Mouse (Mus musculus): ENCODE results near the gene Eml3. TPM values are rescaled to one million over a fixed set of nuclear protein-coding genes. Genes with fewer than 3 reads are reported as not detected.
A peak's percentile ranks its signal among the peaks of the same experiment; 100 is the strongest.

The Eml3 gene
- polyA plus RNA-seq, 1 experiment from 2014 or later, result 9.3 TPM

DNA sequence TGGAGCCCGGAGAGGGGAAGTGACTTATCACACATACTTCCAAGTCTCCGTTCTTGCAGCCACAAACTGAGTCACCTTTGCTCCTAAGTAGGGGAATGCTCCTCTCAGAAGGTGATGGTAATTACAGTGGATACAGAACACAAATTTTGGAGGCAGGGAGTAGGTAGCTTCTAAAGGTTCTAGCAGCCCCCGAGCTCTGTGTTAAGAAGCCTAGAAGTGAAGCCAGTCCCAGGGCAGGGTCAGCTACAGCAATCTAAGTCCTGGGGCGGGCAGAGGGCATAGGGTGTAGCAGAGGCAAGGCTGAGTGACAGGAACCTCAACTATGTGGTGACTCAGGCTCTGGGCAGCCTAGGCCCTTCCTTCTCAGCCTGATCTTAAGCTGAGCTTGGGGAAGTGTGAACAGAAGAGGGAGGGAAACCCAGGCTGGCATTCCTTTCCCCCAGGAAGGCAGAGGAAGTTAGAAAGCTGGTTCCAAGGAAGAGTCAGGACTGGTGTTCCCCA lies 53.8 kb downstream of the Eml3 start:
- Histone ChIP-seq H3K4me2 (ENCODE audit: low read depth) (no peak overlapping the region), H3K36me3 (ENCODE audit: control insufficient read depth, insufficient read depth, low read length) (peaks cover 6% of the 10 kb centered on the region), H3K4me3 (ENCODE audit: low read depth, low read length) (no peak overlapping the region), H3K9ac (ENCODE audit: low read length) (no peak overlapping the region), H3K4me1 (ENCODE audit: control insufficient read depth, insufficient read depth, low read length) (peaks cover 16% of the 10 kb centered on the region), H3K27me3 (ENCODE audit: control insufficient read depth, insufficient read depth, low read length) (peaks cover 6% of the 10 kb centered on the region), H3K27ac (ENCODE audit: low read depth, low read length) (no peak overlapping the region), H3K9me3 (ENCODE audit: control insufficient read depth, low read length) (no peaks in the 10 kb centered on the region)
- DNase-seq (ENCODE audit: low spot score) (no peak), ATAC-seq (ENCODE audit: insufficient read depth, low FRiP score, low TSS enrichment) (no peak)
- WGBS, result 54% methylated on average over 4 of the region's 4 CpGs

- Histone ChIP-seq H3K4me1 (ENCODE audit: control insufficient read depth, insufficient read depth, low read length) (peaks cover 16% of the 10 kb centered on the region), H3K9me3 (ENCODE audit: control insufficient read depth, low read length) (no peaks in the 10 kb centered on the region), H3K4me2 (ENCODE audit: low read depth) (0 out of 2 replicates have a peak overlapping the region, but pooled peaks have one; percentile 1), H3K27me3 (ENCODE audit: control insufficient read depth, insufficient read depth, low read length) (peaks cover 17% of the 10 kb centered on the region), H3K27ac (ENCODE audit: low read depth, low read length) (no peak overlapping the region), H3K9ac (ENCODE audit: low read length) (no peak overlapping the region), H3K4me3 (ENCODE audit: low read depth, low read length) (no peak overlapping the region), H3K36me3 (ENCODE audit: control insufficient read depth, insufficient read depth, low read length) (no peaks in the 10 kb centered on the region)
- WGBS, result 13% methylated on average over 7 of the region's 7 CpGs
- DNase-seq (ENCODE audit: low spot score) (peak; percentile 72), ATAC-seq (ENCODE audit: insufficient read depth, low FRiP score, low TSS enrichment) (peak; percentile 42)
Measured at GRCm38 (mm10) chr19:8984255-8984868, 55.0 kb downstream of the Eml3 start.

- no peak for DNase-seq (ENCODE audit: low spot score)
- no peak overlapping the region for H3K27ac ChIP-seq (ENCODE audit: low read depth, low read length)
- H3K9me3 ChIP-seq (ENCODE audit: control insufficient read depth, low read length), result no peaks in the 10 kb centered on the region
- H3K9ac ChIP-seq (ENCODE audit: low read length), result no peak overlapping the region
- no peak for ATAC-seq (ENCODE audit: insufficient read depth, low FRiP score, low TSS enrichment)
- no peaks in the 10 kb centered on the region for H3K36me3 ChIP-seq (ENCODE audit: control insufficient read depth, insufficient read depth, low read length)
- H3K4me3 ChIP-seq (ENCODE audit: low read depth, low read length), result no peak overlapping the region
- WGBS, result 85% methylated on average over 5 of the region's 5 CpGs
- peaks cover 23% of the 10 kb centered on the region for H3K27me3 ChIP-seq (ENCODE audit: control insufficient read depth, insufficient read depth, low read length)
- H3K4me1 ChIP-seq (ENCODE audit: control insufficient read depth, insufficient read depth, low read length), result peaks cover 16% of the 10 kb centered on the region
- no peak overlapping the region for H3K4me2 ChIP-seq (ENCODE audit: low read depth)
Measured at GRCm38 (mm10) chr19:8985891-8986290, 56.5 kb downstream of the Eml3 start.

GRCm38 (mm10) chr19:8987816-8988215 lies 58.5 kb downstream of the Eml3 start:
- peaks cover 16% of the 10 kb centered on the region for H3K4me1 ChIP-seq (ENCODE audit: control insufficient read depth, insufficient read depth, low read length)
- no peaks in the 10 kb centered on the region for H3K9me3 ChIP-seq (ENCODE audit: control insufficient read depth, low read length)
- no peak overlapping the region for H3K9ac ChIP-seq (ENCODE audit: low read length)
- DNase-seq (ENCODE audit: low spot score), result no peak
- no peak for ATAC-seq (ENCODE audit: insufficient read depth, low FRiP score, low TSS enrichment)
- no peak overlapping the region; the same call in 1 of the 2 replicates for H3K4me3 ChIP-seq (ENCODE audit: low read depth, low read length)
- H3K36me3 ChIP-seq (ENCODE audit: control insufficient read depth, insufficient read depth, low read length), result no peaks in the 10 kb centered on the region
- no peak overlapping the region for H3K27ac ChIP-seq (ENCODE audit: low read depth, low read length)
- WGBS, result 54% methylated on average over 2 of the region's 2 CpGs
- peaks cover 23% of the 10 kb centered on the region for H3K27me3 ChIP-seq (ENCODE audit: control insufficient read depth, insufficient read depth, low read length)
- no peak overlapping the region for H3K4me2 ChIP-seq (ENCODE audit: low read depth)

- peak overlapping the region; percentile 57 for H3K4me3 ChIP-seq (ENCODE audit: low read depth, low read length)
- WGBS, result 9% methylated on average over 15 of the region's 15 CpGs
- peak overlapping the region; percentile 96 for H3K4me2 ChIP-seq (ENCODE audit: low read depth)
- DNase-seq (ENCODE audit: low spot score) (no peak), ATAC-seq (ENCODE audit: insufficient read depth, low FRiP score, low TSS enrichment) (no peak)
- peak overlapping the region; percentile 52 for H3K9ac ChIP-seq (ENCODE audit: low read length)
- no peaks in the 10 kb centered on the region for H3K36me3 ChIP-seq (ENCODE audit: control insufficient read depth, insufficient read depth, low read length)
- H3K27ac ChIP-seq (ENCODE audit: low read depth, low read length), result no peak overlapping the region
- peaks cover 13% of the 10 kb centered on the region for H3K4me1 ChIP-seq (ENCODE audit: control insufficient read depth, insufficient read depth, low read length)
- no peaks in the 10 kb centered on the region for H3K9me3 ChIP-seq (ENCODE audit: control insufficient read depth, low read length)
- H3K27me3 ChIP-seq (ENCODE audit: control insufficient read depth, insufficient read depth, low read length), result peaks cover 23% of the 10 kb centered on the region
Measured at GRCm38 (mm10) chr19:8988346-8989065, 59.2 kb downstream of the Eml3 start.

- Histone ChIP-seq H3K27me3 (ENCODE audit: control insufficient read depth, insufficient read depth, low read length) (peaks cover 23% of the 10 kb centered on the region), H3K4me1 (ENCODE audit: control insufficient read depth, insufficient read depth, low read length) (peaks cover 8% of the 10 kb centered on the region), H3K27ac (ENCODE audit: low read depth, low read length) (0 out of 2 replicates have a peak within 1 kb of the TSS, but pooled peaks have one; percentile 27), H3K4me3 (ENCODE audit: low read depth, low read length) (peak within 1 kb of the TSS; percentile 57), H3K9ac (ENCODE audit: low read length) (peak within 1 kb of the TSS; percentile 52), H3K9me3 (ENCODE audit: control insufficient read depth, low read length) (no peaks in the 10 kb centered on the region), H3K4me2 (ENCODE audit: low read depth) (peak within 1 kb of the TSS; percentile 96), H3K36me3 (ENCODE audit: control insufficient read depth, insufficient read depth, low read length) (no peaks in the 10 kb centered on the region)
- ATAC-seq (ENCODE audit: insufficient read depth, low FRiP score, low TSS enrichment), result peak; percentile 37
- WGBS, result under 1% methylated on average over 38 of the region's 42 CpGs
- DNase-seq (ENCODE audit: low spot score), result peak; percentile 59
Measured at GRCm38 (mm10) chr19:8989066-8989566, 59.8 kb downstream of the Eml3 start, which contains the start of gene Ahnak. TSS of gene Ahnak (plus strand) at chr19:8989284.

GRCm38 (mm10) chr19:8989567-8990431 lies 60.4 kb downstream of the Eml3 start:
- Histone ChIP-seq H3K9me3 (ENCODE audit: control insufficient read depth, low read length) (no peaks in the 10 kb centered on the region), H3K4me1 (ENCODE audit: control insufficient read depth, insufficient read depth, low read length) (peaks cover 2% of the 10 kb centered on the region; the same call in 1 of the 2 replicates), H3K27me3 (ENCODE audit: control insufficient read depth, insufficient read depth, low read length) (peaks cover 23% of the 10 kb centered on the region), H3K4me3 (ENCODE audit: low read depth, low read length) (peak overlapping the region; percentile 57), H3K36me3 (ENCODE audit: control insufficient read depth, insufficient read depth, low read length) (no peaks in the 10 kb centered on the region), H3K9ac (ENCODE audit: low read length) (peak overlapping the region; percentile 52), H3K27ac (ENCODE audit: low read depth, low read length) (no peak overlapping the region), H3K4me2 (ENCODE audit: low read depth) (peak overlapping the region; percentile 96)
- DNase-seq (ENCODE audit: low spot score) (peak; percentile 76), ATAC-seq (ENCODE audit: insufficient read depth, low FRiP score, low TSS enrichment) (peak; percentile 68)
- under 1% methylated on average over 52 of the region's 53 CpGs for WGBS

DNA sequence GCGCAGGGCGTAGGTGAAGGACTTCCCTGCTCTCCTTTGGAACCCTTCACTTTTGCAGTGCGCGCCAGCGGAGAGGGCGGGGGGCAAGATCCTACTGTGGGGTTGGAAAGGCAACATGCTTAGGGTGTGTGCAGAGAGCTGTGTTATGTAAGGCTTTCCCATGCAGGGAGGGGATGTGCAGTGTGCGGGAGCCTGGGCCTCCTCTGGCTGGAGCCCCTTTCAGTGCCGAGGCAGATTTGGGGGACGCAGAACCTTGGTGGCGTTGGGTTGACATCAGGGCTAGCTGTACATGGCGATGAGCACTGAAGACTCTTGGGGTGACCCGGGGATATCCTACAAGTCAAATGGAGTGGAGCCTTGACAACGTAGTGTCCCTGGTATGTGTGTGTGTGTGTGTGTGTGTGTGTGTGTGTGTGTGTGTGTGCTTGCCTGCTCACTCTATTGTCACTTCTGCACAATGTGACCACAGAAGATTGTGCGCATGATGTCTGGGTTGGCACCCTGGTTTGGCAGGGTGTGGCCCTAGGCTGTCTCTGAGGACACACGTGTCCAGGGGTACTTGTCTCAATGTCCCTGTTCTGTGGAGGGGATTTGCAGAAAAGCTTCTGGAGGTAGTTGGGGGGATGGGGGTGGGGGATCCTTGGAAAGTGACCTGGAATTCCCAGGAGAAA lies 61.2 kb downstream of the Eml3 start:
- Histone ChIP-seq H3K27ac (ENCODE audit: low read depth, low read length) (no peak overlapping the region), H3K9me3 (ENCODE audit: control insufficient read depth, low read length) (no peaks in the 10 kb centered on the region), H3K9ac (ENCODE audit: low read length) (no peak overlapping the region; the same call in 1 of the 2 replicates), H3K4me1 (ENCODE audit: control insufficient read depth, insufficient read depth, low read length) (no peaks in the 10 kb centered on the region), H3K4me2 (ENCODE audit: low read depth) (peak overlapping the region; percentile 96), H3K4me3 (ENCODE audit: low read depth, low read length) (peak overlapping the region; percentile 57), H3K27me3 (ENCODE audit: control insufficient read depth, insufficient read depth, low read length) (peaks cover 23% of the 10 kb centered on the region), H3K36me3 (ENCODE audit: control insufficient read depth, insufficient read depth, low read length) (no peaks in the 10 kb centered on the region)
- ATAC-seq (ENCODE audit: insufficient read depth, low FRiP score, low TSS enrichment) (peak; percentile 28), DNase-seq (ENCODE audit: low spot score) (no peak)
- 18% methylated on average over 15 of the region's 15 CpGs for WGBS

All from neural tube, embryonic 11.5 days (tissue).